Mouse (Mus musculus) adrenal gland, postnatal 25 days (tissue): ENCODE data around the gene Myrfl. TPM values are rescaled to one million over a fixed set of nuclear protein-coding genes. Genes with fewer than 3 reads are reported as not detected.

Source experiments
- DNase-seq: peaks from one replicate; pipeline ENCODE4 v3.0.0; 2021; ENCODE audit warnings: mixed read lengths
- total RNA-seq: library from RNA; stranded (reverse); gene quantifications from 2 replicates; pipeline ENCODE4 v1.2.3, GENCODE M21; 2021

The Myrfl gene
- total RNA-seq, 1 experiment from 2014 or later = 0.09 TPM

DNA sequence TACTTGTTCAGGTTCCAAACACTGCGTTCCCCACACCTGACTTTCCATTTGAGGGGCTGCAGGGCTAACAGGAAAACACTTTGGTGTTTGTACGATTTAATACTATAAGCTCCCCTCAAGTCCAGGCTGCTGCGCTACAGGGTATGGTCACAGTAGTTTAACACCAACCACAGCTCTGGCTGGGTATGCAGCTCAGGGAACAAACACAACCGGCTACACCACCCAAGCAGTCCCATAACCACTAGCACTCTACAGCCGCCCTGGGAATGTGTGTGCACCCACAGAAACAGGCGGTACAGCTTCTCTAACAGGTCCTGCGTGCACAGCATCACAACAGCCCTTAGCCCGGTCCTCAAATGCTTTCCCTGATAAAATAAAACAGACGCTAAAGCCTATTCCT, 16.1 kb upstream of the Myrfl start:
- no peak for DNase-seq

DNA sequence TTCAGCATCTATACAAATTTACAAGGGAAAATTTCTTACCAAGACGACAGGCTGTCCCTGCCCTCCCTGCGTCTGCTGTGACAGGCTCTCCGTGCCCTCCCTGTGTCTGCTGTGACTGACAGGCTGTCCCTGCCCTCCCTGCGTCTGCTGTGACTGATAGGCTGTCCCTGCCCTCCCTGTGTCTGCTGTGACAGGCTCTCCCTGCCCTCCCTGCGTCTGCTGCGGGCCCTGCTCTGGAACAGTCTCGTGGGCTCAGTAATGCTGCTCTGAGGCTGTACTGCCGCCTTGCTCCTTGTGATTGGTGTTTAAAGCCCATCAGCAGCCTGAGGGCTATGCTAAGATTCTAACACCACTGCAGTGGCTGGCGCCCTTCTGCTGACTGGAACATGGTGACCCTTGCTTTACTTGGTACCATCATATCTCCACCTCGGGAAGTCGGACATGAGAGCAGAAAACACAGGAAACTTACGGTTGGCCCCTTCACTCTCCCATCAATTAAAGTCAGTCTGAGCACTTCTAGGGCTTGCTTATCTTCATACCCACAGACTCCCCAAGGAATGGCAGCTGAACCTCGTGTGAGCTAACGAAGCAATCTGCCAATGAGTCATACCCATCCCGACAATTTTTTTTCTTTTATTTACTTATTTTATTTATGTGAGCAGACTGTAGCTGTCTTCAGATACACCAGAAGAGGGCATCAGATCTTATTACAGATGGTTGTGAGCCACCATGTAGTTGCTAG, 12.4 kb upstream of the Myrfl start:
- no peak for DNase-seq

DNA sequence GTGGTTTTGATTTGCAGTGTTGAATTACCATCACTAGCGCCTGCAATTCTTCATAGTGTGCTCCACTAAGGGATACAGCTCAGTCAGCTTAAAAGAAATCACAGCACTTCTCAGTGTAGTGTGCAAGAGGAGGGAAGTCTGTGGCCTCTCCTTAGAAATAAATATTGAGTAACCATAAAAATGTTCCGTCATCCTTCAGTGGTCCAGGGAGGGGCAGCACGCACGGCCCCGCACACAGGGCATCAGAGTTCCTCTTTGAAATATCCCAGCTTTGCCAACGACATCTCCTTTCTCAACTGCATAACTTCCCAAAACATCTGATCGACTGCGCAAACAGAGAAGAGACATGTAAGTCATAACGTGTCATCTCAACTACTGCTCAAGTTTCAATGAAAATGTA, 10.1 kb upstream of the Myrfl start:
- no peak for DNase-seq

DNA sequence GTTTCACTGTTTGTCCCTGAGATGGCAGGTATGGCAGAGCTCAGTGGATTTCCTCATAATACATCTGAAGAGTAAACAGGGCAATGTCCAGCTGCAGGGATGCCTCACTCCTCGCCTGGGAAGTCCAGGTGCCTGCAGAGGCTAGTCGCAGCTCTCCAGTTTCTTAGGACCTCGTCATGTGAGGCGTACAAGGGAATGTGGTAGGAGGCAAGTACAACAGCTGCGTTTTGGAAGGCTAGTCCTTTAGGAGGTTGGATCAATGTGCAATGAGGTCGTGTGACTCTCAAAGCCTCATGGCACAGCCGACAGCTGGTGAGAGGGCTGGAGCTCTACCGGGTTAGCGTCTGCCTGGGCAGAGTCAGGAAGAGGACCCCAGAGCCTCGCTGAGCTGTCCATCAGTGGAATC, 7.8 kb upstream of the Myrfl start:
- DNase-seq = no peak

DNA sequence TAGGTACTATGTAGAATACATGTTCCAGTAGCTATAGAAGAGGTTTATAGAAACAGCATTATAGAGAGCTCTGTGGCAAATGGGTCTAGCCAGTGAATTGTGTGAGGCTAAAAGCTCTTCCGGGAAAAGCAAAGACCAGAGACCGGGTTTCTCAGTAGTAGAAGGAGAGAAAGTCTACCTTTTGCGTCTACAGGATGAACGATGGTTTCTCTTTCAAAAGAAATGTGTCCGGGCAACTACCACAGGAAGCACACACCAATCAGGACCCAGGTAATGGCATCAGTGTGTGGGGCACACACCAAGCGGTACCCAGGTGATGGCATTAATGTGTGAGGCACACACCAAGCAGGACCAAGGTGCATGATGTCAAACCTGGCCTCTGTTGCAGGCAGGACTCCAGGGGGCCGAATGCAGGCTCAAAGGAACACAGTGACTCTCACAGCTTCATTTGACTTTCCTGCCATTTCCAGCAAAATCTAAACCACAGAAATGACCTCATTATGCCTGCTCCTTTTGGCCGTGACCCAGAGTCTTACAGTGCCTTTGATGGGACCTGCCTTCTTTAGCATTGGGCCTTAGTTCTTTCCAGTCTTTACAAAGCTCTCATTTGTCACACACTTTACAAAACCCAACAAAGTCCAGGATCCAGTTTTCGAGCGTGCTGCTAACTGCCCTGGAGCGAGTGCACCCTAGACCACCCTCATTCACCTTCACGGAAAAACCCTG, 1.4 kb downstream of the Myrfl start:
- DNase-seq = no peak

DNA sequence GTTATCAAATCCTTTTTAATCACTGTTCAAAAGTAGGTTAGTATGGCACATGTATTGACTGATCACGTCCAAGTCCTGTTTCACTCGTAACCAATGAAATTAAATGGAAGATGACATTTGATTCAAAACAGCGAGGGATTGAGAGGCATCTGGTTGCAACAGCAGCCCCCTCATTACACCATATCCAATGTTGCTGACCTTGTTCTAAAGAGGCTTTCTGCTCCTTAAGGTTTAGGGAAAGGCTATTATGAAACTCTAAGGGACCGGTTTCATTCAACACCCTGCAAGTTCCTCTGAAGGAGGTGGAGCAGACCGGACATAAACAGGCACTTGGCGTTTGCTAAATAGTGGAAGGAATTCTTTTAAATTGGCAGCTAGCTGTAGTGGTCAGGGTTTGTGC, 2.2 kb downstream of the Myrfl start:
- DNase-seq = no peak

DNA sequence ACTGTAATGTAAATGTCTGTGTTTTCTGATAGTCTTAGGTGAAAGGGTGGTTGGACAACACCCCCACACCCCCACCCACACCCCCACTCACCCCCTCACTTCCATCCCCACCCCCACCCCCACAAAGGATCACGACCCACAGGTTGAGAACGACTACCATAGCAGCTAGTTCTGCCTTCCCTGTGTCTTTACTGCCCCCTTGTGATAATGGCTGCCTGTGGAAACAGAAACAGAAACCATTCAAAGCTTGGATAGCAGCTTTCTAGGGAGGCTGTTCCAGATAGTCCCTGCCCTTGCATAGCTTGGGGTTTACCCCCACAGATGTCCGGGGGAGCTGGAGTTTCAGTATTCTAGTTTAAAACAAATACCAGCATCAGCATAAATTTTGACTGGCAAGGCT, 3.0 kb downstream of the Myrfl start:
- DNase-seq = no peak

DNA sequence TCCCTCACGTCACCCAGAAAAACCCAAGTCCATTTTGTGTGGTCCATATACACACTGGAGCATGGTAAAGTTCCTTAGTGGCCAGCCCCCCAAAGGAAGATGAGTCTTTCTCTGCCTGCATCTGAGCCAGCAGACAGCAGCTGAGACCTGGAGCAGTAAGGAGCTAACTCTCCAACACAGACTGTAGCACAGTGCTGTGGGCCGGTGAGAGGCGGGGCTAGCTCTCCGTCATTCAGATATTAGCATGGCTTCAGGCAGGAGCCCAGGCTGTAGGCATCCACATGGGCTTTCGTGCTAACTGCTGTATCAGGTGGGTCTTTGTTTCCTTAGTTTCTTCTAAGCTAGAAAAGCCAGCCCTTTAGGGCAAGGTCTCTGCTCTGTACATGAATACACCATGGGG, 6.1 kb downstream of the Myrfl start:
- DNase-seq = no peak

DNA sequence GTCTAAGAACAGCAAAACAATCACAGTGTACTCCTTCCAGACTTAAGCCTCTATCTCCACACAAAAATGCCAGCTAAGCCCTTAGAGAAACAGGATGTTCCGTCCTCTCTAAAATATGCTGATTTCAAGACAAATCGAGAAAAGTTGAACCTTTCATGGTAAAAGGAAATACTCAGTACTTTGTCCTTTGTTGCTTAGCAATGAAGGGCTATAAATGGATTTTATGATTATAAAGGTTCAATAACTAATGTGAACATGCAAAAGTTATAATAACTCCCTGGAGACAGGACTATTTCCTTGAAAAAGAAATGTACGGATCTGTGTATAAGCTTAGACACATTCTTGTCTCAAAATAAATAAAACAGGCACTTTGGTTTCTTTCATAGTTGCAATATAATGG, 12.2 kb downstream of the Myrfl start:
- no peak for DNase-seq

DNA sequence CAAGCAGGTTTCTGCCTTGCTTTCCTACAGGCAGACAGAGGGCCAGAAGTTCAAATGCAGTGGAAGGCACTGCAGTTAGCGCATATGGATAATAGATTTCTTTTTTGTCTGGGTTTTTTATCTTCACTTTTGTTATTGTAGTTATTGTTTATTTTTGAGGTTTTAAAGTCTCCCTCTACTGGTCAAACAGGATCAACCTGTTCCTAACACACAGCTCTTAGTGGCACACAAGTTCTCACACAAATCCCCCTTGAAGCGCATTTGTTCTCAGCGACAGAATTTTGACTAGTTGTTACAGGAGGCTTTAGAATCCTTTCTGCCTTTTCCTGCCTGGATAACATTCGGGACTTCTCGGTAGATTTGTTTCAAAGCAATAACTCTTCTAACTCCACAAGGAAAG, 13.2 kb downstream of the Myrfl start:
- no peak for DNase-seq

DNA sequence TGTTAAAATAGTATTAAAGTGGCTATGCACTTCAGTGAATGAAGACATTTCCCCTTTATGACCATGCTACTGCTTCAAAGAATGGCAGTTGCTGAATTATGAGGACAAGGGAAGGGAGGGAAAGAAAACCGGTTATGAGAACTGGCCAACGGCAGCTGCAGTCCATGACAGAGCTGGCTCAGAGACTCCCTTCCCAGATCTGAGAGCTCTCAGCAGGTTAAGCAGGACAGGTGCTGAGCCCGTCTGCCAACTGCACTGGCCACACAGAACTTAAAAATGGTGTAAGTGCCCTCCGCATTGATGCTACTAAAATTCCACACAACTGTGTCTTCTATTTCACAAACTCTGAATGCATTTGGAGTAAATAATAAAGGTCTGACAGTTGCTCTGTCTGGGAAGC, 19.3 kb downstream of the Myrfl start:
- no peak for DNase-seq

DNA sequence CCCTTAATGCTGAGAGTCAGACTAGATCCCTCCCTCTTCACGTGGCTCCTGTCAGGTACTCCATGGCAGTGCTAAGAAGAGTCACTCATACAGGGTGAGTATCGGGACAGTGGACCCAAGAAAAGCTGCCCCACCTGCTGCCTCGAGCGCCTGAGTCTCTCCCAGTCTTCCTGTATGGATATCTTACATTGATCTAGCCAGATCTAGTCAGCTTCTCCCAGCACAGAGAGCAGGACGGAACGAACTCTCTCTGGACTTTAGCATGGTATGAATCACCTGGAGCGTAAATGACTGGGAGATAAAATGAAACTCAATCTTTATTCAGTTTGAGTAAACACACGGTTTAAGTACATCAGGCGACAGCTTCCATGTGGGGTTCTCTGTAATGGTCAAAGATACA, 22.2 kb downstream of the Myrfl start:
- DNase-seq = no peak

DNA sequence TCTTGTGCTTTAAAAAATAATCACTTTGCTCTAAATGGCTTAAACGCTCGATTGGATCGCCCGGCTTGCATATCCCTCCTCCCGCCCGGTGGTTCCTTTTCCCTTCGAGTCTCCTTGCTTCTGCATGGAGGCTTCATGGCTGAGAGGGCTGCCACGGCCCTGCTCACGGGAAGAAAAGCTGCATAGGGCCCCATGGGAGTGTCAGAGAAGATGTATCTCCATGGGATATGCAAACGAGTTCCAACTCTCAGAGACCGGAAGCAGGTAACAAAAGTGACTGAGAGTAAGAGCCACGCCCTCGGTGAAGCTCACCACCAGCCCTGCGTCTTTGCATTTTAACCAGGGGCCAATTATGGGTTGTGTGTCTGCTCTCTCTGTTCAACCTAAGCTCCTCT, 24.7 kb downstream of the Myrfl start:
- no peak for DNase-seq

DNA sequence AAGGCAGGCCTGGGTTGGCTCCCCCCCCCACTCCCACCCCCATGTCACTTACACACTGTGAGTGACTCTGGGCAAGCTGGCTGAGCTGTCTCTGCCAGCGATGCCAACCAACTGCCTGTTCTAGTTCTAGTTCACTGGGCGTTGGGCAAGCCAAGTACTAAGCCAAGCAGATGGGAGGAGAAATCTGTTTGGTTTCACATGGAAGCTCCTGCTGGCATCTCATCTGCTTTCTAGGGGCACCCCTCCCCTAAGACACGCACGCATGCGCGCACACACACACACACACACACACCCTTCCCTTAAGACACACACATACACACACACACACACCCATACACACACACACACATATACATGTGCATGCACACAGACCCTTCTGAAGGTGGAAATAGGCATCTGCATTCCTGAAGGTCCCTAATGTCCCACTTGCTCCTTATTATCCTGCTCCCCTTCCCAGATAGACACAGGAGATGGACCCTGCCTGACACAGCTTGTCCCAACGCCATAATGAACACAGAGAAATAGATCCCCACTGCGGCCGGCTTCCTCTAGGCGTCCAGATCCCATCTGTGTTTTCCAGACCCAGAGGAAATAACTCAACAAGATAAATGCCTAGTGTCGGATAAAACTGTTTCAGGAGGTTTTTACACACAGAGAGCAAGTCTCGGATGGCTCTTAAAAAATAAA, 25.2 kb downstream of the Myrfl start:
- DNase-seq = no peak

DNA sequence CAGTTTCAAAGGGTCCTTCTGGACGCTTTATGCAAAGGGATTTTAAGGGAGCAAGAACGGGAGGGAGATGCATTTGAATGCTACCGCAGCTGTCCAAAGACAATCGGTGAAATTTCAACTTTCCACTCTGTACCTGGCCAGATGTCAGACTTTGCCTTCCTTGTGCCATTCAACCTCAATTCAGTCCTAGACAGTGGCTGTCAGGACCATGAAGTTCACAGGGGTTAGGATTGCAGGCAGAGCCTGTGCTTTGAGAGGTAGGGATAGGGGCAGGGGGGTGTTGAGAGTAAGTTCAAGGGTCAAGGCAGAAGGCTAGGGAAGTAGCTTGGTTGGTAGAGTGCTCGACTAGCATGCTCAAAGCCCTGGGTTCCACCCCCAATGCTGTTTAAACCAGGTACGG, 25.9 kb downstream of the Myrfl start:
- DNase-seq = no peak

DNA sequence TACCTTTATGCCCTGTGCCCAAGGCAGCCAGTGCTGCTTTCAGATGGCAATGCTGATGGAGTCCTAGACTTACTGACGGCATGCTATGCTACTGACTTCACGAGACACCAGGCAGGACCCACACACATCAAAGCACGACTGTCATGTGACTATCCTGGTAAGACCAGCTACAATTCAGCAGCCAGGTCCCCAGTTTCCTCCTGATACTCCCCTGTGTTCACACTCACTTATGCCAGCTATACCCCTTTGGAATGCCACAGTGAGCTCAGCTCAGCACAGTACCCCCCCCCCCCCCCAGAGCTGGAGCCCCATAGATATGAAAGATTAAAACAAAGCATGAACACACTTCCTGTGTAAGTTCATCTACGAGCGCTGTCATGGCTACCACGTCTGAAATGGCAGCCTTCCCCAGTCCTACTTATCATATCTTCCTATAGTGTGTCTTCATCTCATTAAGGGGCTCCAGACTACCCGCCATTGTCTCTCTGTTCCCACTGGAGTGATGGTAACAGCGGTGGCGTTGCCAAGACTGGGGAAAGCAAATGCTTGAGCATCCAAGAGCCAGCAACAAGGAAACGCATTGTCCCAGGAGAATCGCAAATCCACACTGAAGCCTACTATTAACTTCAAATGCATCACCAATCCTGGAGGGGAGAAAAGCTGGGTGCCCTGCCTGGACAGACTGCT, 43.4 kb downstream of the Myrfl start:
- no peak for DNase-seq

DNA sequence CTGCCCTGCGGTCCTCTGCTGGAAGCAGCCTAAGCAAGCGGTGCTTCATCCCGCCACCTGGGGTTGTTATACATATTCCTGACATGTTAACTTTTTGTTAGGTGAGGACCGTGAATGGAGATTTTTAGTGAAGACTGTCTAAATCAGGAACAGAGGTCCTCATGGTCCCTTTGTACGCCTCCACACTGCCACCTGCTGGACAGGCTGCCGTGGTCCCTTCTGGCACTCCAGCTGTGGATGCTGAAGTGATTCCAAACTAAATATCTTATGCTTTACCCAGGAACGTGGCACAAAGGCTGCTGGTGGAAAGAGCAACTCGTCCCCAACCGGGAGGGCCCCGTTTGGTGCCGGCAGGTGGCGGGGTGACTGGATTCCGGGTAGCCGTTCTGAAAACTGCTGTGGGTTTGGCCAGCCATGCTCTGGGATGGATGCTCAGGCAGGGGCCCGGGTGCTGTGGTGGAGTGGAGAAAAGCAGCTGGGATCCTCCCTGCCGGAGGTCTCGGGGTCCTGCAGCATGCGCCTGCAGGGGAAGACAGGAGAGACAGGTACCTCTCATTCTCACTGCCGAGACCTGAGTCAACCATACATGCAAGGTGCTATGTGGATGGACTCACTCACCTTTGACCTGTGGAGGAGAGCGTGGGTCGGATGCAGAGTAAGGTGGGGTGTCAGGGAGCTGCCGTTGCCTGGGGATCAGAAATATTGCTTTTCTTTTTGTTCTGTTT, 47.8 kb downstream of the Myrfl start:
- DNase-seq = peak; percentile 91

DNA sequence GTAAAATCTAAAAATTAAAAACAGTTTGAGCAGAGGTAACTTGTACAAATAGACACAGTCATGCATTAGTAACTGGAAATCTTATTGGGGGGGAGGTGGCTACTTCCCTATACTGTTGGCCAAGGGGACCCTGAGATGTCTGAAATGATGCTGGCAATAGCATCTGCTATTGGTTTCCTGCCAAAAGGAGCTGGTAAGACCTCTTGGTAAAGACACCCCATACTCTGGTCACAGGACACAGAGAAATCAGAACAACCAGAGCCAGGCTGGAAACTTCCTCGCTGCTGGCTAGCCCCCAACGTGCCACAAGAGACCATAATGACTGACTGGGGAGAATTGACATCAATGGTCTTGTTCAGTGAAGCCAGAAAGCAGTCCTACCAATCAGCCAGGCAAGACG, 55.2 kb downstream of the Myrfl start:
- no peak for DNase-seq

DNA sequence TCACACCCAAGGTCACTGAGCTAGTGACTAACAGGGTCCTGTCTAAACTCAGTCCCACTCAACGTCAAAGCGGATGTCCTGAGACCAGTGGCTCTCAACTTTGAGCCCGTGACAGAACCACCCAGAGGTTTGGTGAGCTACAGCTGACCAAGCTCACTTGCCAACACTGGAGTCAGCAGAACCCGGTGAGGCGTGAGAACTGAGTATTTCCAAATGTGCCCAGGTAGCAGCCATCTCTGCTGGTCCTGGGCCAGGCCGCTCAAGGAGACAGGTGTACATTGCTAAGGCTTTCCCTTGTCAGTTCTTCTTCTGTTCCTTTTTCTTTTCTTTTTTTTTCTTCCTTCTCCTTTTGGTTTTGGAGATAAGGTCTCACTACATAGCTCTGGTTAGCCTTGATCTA, 66.0 kb downstream of the Myrfl start:
- DNase-seq = no peak

DNA sequence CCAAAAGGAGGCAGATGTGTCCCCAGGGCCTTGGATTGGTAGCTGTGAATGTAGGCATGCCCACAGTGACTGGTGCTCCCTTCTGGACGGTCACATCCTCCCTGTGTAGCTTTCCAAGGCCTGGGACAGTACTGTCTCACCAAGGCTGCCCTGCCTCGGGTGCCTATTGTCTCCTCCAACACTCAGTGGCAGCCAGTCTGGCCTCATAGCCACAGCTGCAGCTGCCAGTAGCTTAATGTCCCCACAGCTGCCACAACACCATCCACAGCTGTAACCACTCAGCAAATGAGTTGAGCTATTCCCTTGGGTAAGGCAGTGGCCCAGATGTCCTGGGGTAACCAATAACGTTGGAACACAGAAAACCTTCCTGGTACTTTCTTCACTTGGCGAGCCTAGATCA, 68.6 kb downstream of the Myrfl start:
- no peak for DNase-seq

DNA sequence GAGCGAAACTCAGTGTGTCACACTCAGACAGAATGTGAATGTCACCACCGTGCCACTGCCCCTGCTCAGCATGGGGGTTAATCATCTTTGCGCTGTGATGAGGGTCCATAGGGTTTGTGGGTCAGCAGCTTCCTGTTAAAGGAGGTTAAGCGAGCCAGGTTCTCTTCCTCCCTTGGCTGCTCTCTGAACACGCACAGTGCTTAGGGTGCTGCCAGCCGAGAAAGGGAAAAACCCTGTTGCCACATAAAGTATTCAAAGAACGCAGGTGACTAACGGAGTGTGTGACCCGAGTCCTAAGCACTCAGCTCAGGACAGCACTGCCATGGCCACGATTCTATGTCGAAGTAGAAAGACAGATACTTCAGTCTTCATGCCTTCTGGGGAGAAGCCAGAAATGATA, 69.4 kb downstream of the Myrfl start:
- DNase-seq = no peak

DNA sequence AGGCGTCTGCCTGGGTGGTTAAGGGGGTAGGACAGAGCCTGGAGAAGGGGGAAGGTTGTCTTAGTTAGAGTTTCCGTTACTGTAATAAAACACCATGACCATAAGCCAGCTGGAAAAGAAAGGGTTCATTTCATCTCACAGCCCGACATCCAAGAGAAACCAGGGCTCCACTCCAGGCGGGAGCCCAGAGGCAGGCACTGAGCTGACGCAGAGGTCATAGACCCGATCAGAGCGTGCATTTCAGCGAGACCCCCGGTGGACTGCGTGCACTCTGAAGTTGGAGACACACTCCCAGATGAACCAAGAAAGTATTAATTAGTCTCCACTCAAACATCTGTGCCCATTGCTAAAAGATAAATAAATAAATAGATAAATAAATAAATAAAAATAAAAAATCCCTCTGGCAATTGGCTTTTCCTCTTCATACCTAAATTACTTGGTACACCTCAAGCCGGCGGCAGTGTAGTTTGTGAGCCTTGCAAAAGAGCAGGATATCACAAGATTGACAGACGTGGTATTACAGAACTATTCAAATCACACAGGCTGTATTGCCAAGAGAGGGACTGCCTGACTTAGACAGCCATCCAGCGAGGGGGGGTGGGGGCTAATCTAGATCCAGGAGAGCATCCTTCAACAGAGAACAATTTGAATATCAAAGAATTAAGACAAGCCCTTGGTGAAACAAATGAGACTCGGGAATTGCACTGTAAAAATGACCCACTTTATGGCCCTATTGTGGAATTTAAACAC, 81.2 kb downstream of the Myrfl start:
- DNase-seq = no peak
